Mouse (Mus musculus) liver, embryonic 14.5 days (tissue): ENCODE results near the gene Galt. TPM values are rescaled to one million over a fixed set of nuclear protein-coding genes. Genes with fewer than 3 reads are reported as not detected.

Experiments used
- ATAC-seq: fragments of 200-750 bp; cut with Nextera tagmentation; 2 replicates; pipeline ENCODE4 v1.8.0; 2017; ENCODE audit warnings: moderate number of reproducible peaks, mild to moderate bottlenecking, moderate library complexity; ENCODE audit not compliant: insufficient read depth
- DNase-seq, 3 experiments: peaks; one replicate each; pipeline ENCODE4 v3.0.0-alpha.2; 2012 to 2013; ENCODE audit warnings: low read depth in 3 of 3, low spot score in 3 of 3
- H3K27ac ChIP-seq: fragments of 300-500 bp; sonication (generic); 2 replicates; pipeline ENCODE4 v1.5.1; 2014; ENCODE audit warnings: moderate library complexity, mild to moderate bottlenecking, control low read depth, inconsistent platforms
- H3K27me3 ChIP-seq: fragments of 300-500 bp; sonication (generic); 2 replicates; pipeline ENCODE4 v1.6.1; 2014; ENCODE audit warnings: mild to moderate bottlenecking, low read length, moderate library complexity; ENCODE audit not compliant: control insufficient read depth, insufficient read depth
- H3K36me3 ChIP-seq: fragments of 300-500 bp; sonication (generic); replicated peaks from 2 replicates; pipeline ENCODE4 v1.6.1; 2014; ENCODE audit warnings: low read depth; ENCODE audit not compliant: control insufficient read depth, insufficient read depth
- H3K4me1 ChIP-seq, 2 experiments: fragments of 200-500 bp in 1 of 2; fragments of 300-500 bp in 1 of 2; sonication (generic) in 1 of 2; replicated peaks; 2 replicates each; pipeline ENCODE4 v1.6.1; 2012 to 2014; ENCODE audit warnings: antibody characterized with exemption in 1 of 2, inconsistent platforms in 1 of 2, low read length in 1 of 2; ENCODE audit not compliant: control insufficient read depth in 2 of 2, insufficient read depth in 2 of 2
- H3K4me2 ChIP-seq: fragments of 300-500 bp; sonication (generic); 2 replicates; pipeline ENCODE4 v1.6.1; 2014; ENCODE audit warnings: low read depth, mild to moderate bottlenecking, control low read depth, moderate library complexity
- H3K4me3 ChIP-seq, 2 experiments: fragments of 200-500 bp in 1 of 2; fragments of 300-500 bp in 1 of 2; sonication (generic) in 1 of 2; 2 replicates each; pipeline ENCODE4 v1.5.1; 2012 to 2014; ENCODE audit warnings: low read depth in 2 of 2, low read length in 2 of 2, mild to moderate bottlenecking in 2 of 2, control low read depth in 1 of 2, inconsistent platforms in 1 of 2, moderate library complexity in 1 of 2; ENCODE audit not compliant: insufficient read depth in 1 of 2
- H3K9ac ChIP-seq: fragments of 300-500 bp; sonication (generic); replicated peaks from 2 replicates; pipeline ENCODE4 v1.6.1; 2014; ENCODE audit warnings: mild to moderate bottlenecking, control low read depth, moderate library complexity
- H3K9me3 ChIP-seq: fragments of 300-500 bp; sonication (generic); 2 replicates; pipeline ENCODE4 v1.6.1; 2016; ENCODE audit warnings: low read length, mixed read lengths; ENCODE audit not compliant: control insufficient read depth
- CTCF ChIP-seq: IDR thresholded peaks from 2 replicates; pipeline ENCODE4 v1.5.1; 2016; ENCODE audit warnings: antibody characterized with exemption, low read depth, control low read depth
- EP300 ChIP-seq: IDR thresholded peaks from 2 replicates; pipeline ENCODE4 v1.6.1; 2016; ENCODE audit warnings: antibody characterized with exemption, low read depth
- WGBS: fragments of 180-500 bp; shearing (Covaris S2); extraction: QIAGEN DNeasy Blood & Tissue Kit; methylation state at CpG from one replicate; pipeline ENCODE4 v1.1.7; 2014; ENCODE audit not compliant: insufficient replicate concordance; 5-methylcytosine and 5-hydroxymethylcytosine counted together
- polyA plus RNA-seq, 2 experiments: library from polyadenylated mRNA; depleted of rRNA in 1 of 2; stranded (reverse) in 1 of 2; unstranded in 1 of 2; fragments of >200 nt; fragmentation: Nextera tagmentation in 1 of 2; extraction: Ambion mirVana in 1 of 2; gene quantifications; 2 replicates each; pipeline versions ENCODE4 v1.2.1 to v1.2.3; 2012 to 2014

The Galt gene
- polyA plus RNA-seq (2012; rRNA removed) = 24.2 and 29.5 TPM in 2 replicates
- polyA plus RNA-seq (2014; fragmentation: Nextera tagmentation; extraction: Ambion mirVana) = 19.2 and 22.1 TPM in 2 replicates

- Histone ChIP-seq H3K4me3 (peak within 1 kb of the TSS; percentile 64 to 66), H3K36me3 (no peaks in the 10 kb centered on the region; the same call in 1 of the 2 replicates), H3K27me3 (no peaks in the 10 kb centered on the region), H3K9ac (peak within 1 kb of the TSS; percentile 59), H3K4me2 (peak within 1 kb of the TSS; percentile 68), H3K9me3 (no peaks in the 10 kb centered on the region), H3K4me1 (peaks cover 6 to 16% of the 10 kb centered on the region in 2 experiments), H3K27ac (peak within 1 kb of the TSS; percentile 47)
- 14% methylated on average over 14 of the region's 14 CpGs for WGBS
- ATAC-seq (peak; percentile 70), DNase-seq (peak in 2 of 3 experiments; percentile 49 to 55)
- no peak for TF ChIP-seq EP300
- no peak for TF ChIP-seq CTCF
Measured at GRCm38 (mm10) chr4:41754797-41755337, at the start of gene Galt. Gene Galt (plus strand): TSS chr4:41755228.

- Histone ChIP-seq H3K4me2 (no peak overlapping the region), H3K4me1 (no peaks in the 10 kb centered on the region), H3K27ac (no peak overlapping the region), H3K27me3 (no peaks in the 10 kb centered on the region), H3K36me3 (no peaks in the 10 kb centered on the region), H3K9ac (no peak overlapping the region), H3K9me3 (no peaks in the 10 kb centered on the region), H3K4me3 (no peak overlapping the region)
- WGBS = 63% methylated on average over 19 of the region's 19 CpGs
- ATAC-seq (no peak), DNase-seq (no peak)
- no peak for TF ChIP-seq CTCF
- no peak for TF ChIP-seq EP300
Measured at GRCm38 (mm10) chr4:41705922-41706754, 48.9 kb upstream of the Galt start.

DNA sequence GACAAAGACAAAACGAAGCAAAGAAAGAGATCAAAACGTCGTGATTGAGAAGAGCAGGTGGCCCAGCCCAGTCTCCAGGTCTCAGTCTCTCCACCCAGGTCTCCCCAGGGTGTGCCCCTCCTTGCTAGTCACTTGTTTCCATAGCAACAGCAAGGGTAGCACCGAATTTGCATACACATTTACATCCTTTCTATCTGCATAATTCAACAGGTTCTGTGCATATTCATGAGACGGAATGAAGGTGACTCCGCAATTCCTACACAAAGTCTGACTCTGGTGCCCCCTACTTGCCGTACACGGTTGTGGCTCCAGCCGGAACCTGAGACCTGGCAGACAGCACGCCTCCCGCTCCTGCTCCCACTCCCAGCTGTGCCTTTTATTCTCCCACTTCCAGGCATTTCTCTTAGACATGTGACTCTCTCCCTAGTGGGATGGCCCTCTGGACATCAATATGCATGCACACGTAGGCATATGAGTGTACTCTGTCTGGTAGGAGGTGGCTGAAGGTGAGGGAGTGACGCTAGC lies 48.0 kb upstream of the Galt start:
- WGBS = 5% methylated on average over 13 of the region's 13 CpGs
- H3K4me2 ChIP-seq = no peak overlapping the region
- ATAC-seq (peak; percentile 57; the same call in 1 of the 2 replicates), DNase-seq (peak in 2 of 3 experiments; percentile 24 to 33)
- H3K27me3 ChIP-seq = no peaks in the 10 kb centered on the region
- no peaks in the 10 kb centered on the region for H3K36me3 ChIP-seq
- no peak overlapping the region for H3K9ac ChIP-seq
- TF ChIP-seq CTCF (peak; percentile 73), EP300 (no peak)
- no peak overlapping the region for H3K27ac ChIP-seq
- no peak overlapping the region for H3K4me3 ChIP-seq
- no peaks in the 10 kb centered on the region for H3K9me3 ChIP-seq
- no peaks in the 10 kb centered on the region for H3K4me1 ChIP-seq

DNA sequence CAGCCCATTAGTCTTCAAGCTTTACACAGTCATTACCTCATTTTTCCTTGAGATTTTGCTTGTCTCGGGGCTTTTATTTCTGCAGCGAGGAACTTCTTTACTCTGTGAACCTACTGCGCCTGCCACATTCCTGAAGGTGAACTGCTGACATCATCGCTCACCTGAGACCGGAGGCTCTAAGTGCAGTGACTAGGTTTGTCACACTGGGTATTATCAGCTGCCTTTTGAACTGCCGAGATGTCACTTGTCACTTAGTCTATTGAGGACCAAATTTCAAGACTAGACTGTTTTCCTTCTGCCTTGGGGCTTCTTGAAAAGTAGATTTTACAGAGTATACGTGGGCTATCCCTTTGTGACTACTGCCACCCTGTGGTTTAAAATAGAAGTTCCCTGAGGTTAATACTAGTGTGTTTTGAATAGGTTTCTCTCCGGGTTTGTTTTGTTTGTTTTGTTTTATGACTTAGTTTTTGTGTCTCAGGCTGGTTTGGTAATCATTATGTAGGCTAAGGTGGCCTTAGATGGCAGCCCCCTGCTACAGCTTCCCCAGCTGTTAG lies 46.8 kb upstream of the Galt start:
- H3K36me3 ChIP-seq = no peaks in the 10 kb centered on the region
- H3K9me3 ChIP-seq = no peaks in the 10 kb centered on the region
- no peak for TF ChIP-seq EP300
- peak; percentile 44; the same call in 1 of the 2 replicates for TF ChIP-seq CTCF
- peaks cover 5% of the 10 kb centered on the region in 2 experiments for H3K4me1 ChIP-seq
- no peak overlapping the region for H3K4me2 ChIP-seq
- no peak overlapping the region for H3K9ac ChIP-seq
- DNase-seq (no peak), ATAC-seq (no peak)
- no peaks in the 10 kb centered on the region for H3K27me3 ChIP-seq
- 40% methylated on average over 8 of the region's 8 CpGs for WGBS
- H3K27ac ChIP-seq = no peak overlapping the region
- no peak overlapping the region for H3K4me3 ChIP-seq

GRCm38 (mm10) chr4:41710229-41710628 lies 44.8 kb upstream of the Galt start:
- Histone ChIP-seq H3K9me3 (no peaks in the 10 kb centered on the region), H3K27ac (no peak overlapping the region), H3K36me3 (no peaks in the 10 kb centered on the region), H3K4me1 (peaks cover 9 to 13% of the 10 kb centered on the region in 2 experiments), H3K4me3 (no peak overlapping the region), H3K27me3 (no peaks in the 10 kb centered on the region), H3K9ac (no peak overlapping the region), H3K4me2 (no peak overlapping the region)
- DNase-seq = no peak
- TF ChIP-seq CTCF = peak; percentile 29; the same call in 1 of the 2 replicates
- TF ChIP-seq EP300 = no peak
- no peak for ATAC-seq
- whole genome bisulfite sequencing = 58% methylated on average over 4 of the region's 4 CpGs
